In the genomic region with DNA sequence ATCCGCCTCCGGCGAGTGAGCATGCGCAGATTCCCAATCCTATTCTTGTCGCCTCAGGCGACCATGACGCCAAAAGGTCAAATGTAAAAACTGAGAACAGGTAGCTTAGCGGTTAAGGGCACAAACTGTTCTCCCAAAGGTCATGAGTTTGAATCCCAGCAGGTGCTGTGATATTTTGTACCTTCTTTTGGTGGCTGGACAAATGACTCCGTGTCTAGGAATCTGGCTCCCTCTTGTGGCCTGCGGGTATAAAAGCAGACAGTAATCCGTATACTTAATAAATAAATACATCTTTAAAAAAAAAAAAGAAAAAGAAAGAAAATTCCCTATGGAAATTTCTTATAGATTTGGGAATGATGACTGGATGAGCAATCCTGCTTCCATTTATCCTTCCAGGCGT, we compare ENCODE assay signal across 8 mouse cellular contexts. TPM values are rescaled to one million over a fixed set of nuclear protein-coding genes. Genes with fewer than 3 reads are reported as not detected.
DNase-seq lines count a peak whose midpoint lies in the region; ATAC-seq and TF ChIP-seq lines count a peak whose summit lies in the region.
"Not testable (repeated sequence)": the region's sequence is repeated elsewhere in the genome, so short reads cannot be mapped to it uniquely, and the experiment has no call there.

No protein-coding gene starts in this region.

- not testable (repeated sequence) for H3K9ac ChIP-seq in intestine, postnatal 0 days (ENCODE audit: low read depth, low read length); limb, embryonic 13.5 days

- H3K27me3 ChIP-seq in heart, embryonic 10.5 days (ENCODE audit: insufficient read depth, poor library complexity, severe bottlenecking); intestine, postnatal 0 days (replicated peaks; ENCODE audit: control insufficient read depth, insufficient read depth, low read length); limb, embryonic 13.5 days; midbrain, embryonic 10.5 days (ENCODE audit: low read depth, poor library complexity, severe bottlenecking): not testable (repeated sequence)

- TF ChIP-seq CTCF in intestine, postnatal 0 days (IDR thresholded peaks at IDR 0.05; ENCODE audit: low read depth): peak; percentile 60

- WGBS in heart, embryonic 10.5 days: 32% methylated on average over 12 of the region's 12 CpGs
- 36% methylated on average over 12 of the region's 12 CpGs for WGBS in intestine, postnatal 0 days
- WGBS in limb, embryonic 13.5 days: 31% methylated on average over 12 of the region's 12 CpGs
- 34% methylated on average over 12 of the region's 12 CpGs for WGBS in midbrain, embryonic 10.5 days

- not testable (repeated sequence) for H3K9me3 ChIP-seq in heart, embryonic 10.5 days; intestine, postnatal 0 days (ENCODE audit: control insufficient read depth)
- peaks cover 40% of the 10 kb centered on the region for H3K9me3 ChIP-seq in limb, embryonic 13.5 days
- peaks cover 46% of the 10 kb centered on the region for H3K9me3 ChIP-seq in midbrain, embryonic 10.5 days (replicated peaks)

- H3K4me1 ChIP-seq in heart, embryonic 10.5 days; intestine, postnatal 0 days (replicated peaks; ENCODE audit: control insufficient read depth, insufficient read depth, low read length); limb, embryonic 13.5 days; midbrain, embryonic 10.5 days: not testable (repeated sequence)

- not testable (repeated sequence) for H3K36me3 ChIP-seq in heart, embryonic 10.5 days; intestine, postnatal 0 days (ENCODE audit: control insufficient read depth, insufficient read depth); limb, embryonic 13.5 days; midbrain, embryonic 10.5 days

- H3K4me3 ChIP-seq in heart, embryonic 10.5 days: peak overlapping the region; percentile 42; the same call in 1 of the 2 replicates
- H3K4me3 ChIP-seq in intestine, postnatal 0 days (ENCODE audit: low read depth, low read length): 0 out of 2 replicates have a peak overlapping the region, but pooled peaks have one; percentile 9
- H3K4me3 ChIP-seq in limb, embryonic 13.5 days: 0 out of 2 replicates have a peak overlapping the region, but pooled peaks have one; percentile 14
- H3K4me3 ChIP-seq in midbrain, embryonic 10.5 days: peak overlapping the region; percentile 37

- ATAC-seq in intestine, postnatal 0 days; limb, embryonic 13.5 days (ENCODE audit: low FRiP score, low read depth): not testable (repeated sequence)

- H3K4me2 ChIP-seq in intestine, postnatal 0 days (replicated peaks; ENCODE audit: low read depth): peak overlapping the region; percentile 51
- peak overlapping the region; percentile 48 for H3K4me2 ChIP-seq in limb, embryonic 13.5 days (replicated peaks)

- H3K27ac ChIP-seq in heart, embryonic 10.5 days; intestine, postnatal 0 days (ENCODE audit: low read depth, low read length); limb, embryonic 13.5 days; midbrain, embryonic 10.5 days (replicated peaks): not testable (repeated sequence)

- DNase-seq in 416B (ENCODE audit: low read depth): peak; percentile 61
- peak; percentile 43 for DNase-seq in adrenal gland, postnatal 25 days
- DNase-seq in embryo, embryonic 11.5 days (ENCODE audit: low read depth, low spot score): peak; percentile 39
- DNase-seq in heart, embryonic 10.5 days (ENCODE audit: low spot score): not testable (repeated sequence)
- peak; percentile 16 for DNase-seq in midbrain, embryonic 10.5 days (ENCODE audit: low spot score)
- peak; percentile 12 for DNase-seq in right cerebral cortex, postnatal 25 days

RNA-seq across cellular contexts. Expression of a gene that starts 32.2 kb away (rescaled TPM):
- 32.0 and 32.4 TPM in 2 replicates for total RNA-seq in adrenal gland, postnatal 25 days (2021)
- polyA plus RNA-seq in heart, embryonic 10.5 days (2016; fragmentation: Nextera tagmentation; extraction: Ambion mirVana): 11.0 and 11.4 TPM in 2 replicates
- polyA plus RNA-seq in intestine, postnatal 0 days (2015; fragmentation: Nextera tagmentation; extraction: Ambion mirVana): 5.4 and 5.6 TPM in 2 replicates
- polyA plus RNA-seq in limb, embryonic 13.5 days (2015; fragmentation: Nextera tagmentation; extraction: Ambion mirVana): 15.4 and 20.2 TPM in 2 replicates
- 11.6 and 13.8 TPM in 2 replicates for polyA plus RNA-seq in midbrain, embryonic 10.5 days (2016; fragmentation: Nextera tagmentation; extraction: Ambion mirVana)

RNA-seq across cellular contexts. Expression of a gene that starts 51.5 kb away (rescaled TPM):
- total RNA-seq in adrenal gland, postnatal 25 days (2021): not detected in 2 replicates
- polyA plus RNA-seq in heart, embryonic 10.5 days (2016; fragmentation: Nextera tagmentation; extraction: Ambion mirVana): not detected in 2 replicates
- not detected in 2 replicates for polyA plus RNA-seq in intestine, postnatal 0 days (2015; fragmentation: Nextera tagmentation; extraction: Ambion mirVana)
- polyA plus RNA-seq in limb, embryonic 13.5 days (2015; fragmentation: Nextera tagmentation; extraction: Ambion mirVana): not detected in 2 replicates
- not detected in 2 replicates for polyA plus RNA-seq in midbrain, embryonic 10.5 days (2016; fragmentation: Nextera tagmentation; extraction: Ambion mirVana)
